Mouse (Mus musculus): ENCODE measurements around the gene Efcc1.

DNA sequence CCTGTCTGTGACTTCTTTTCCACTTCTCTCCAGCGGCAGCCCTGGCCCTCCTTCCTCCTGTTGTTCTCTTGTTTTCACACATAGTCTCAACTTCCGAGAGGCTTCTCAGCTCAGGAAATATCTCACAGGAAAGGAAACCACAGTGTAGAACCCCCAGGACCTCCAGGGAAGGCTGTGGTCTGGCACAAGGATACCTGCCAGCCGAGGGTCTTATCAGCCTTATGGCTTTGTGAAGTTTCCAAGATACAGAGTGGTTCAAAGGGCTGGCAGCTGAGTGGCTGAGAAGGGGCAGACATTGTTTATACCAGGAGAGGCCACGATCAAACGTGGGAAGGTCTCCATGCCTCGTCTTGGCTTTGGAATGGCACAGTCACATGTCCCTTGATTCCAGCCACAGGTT is 9.2 kb downstream of the Efcc1 start:
- no peak for TF ChIP-seq CTCF (IDR thresholded peaks at IDR 0.05; ENCODE audit: low read depth, low read length)
- TF ChIP-seq EP300 (IDR thresholded peaks at IDR 0.05; ENCODE audit: insufficient read depth, low read depth, low read length) = no peak
- TF ChIP-seq POLR2A (IDR thresholded peaks at IDR 0.05; ENCODE audit: insufficient read depth, low read length) = no peak
